Mouse (Mus musculus) urinary bladder, postnatal 4 days (tissue): ENCODE measurements around the gene Spink4.
"Not testable (repeated sequence)": the region's sequence is repeated elsewhere in the genome, so short reads cannot be mapped to it uniquely, and the experiment has no call there.

Source experiments
- DNase-seq, 2 experiments: peaks; one replicate each; pipeline ENCODE4 v3.0.0; 2021 to 2022; ENCODE audit warnings: low spot score in 2 of 2

Gene Spink4

DNA sequence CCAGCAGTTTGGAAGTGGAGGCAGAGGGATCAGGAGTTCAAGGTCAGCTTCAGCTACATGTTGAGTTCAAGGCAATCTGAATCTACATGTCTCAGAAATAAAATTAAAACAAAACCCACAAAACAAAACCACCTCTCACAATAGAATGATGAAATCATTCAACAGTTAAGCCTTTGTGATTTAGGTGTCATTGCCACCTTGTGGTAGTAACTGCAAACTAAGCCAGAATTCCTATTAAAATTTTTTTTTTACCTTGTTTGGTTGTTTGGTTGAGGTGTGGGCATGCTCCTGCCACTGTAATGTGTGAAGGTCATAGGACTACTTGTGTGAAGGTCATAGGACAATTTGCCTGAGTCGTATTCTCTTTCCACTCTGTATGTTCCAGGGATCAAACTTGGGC lies 13.6 kb upstream of the Spink4 start:
- no peak for DNase-seq

DNA sequence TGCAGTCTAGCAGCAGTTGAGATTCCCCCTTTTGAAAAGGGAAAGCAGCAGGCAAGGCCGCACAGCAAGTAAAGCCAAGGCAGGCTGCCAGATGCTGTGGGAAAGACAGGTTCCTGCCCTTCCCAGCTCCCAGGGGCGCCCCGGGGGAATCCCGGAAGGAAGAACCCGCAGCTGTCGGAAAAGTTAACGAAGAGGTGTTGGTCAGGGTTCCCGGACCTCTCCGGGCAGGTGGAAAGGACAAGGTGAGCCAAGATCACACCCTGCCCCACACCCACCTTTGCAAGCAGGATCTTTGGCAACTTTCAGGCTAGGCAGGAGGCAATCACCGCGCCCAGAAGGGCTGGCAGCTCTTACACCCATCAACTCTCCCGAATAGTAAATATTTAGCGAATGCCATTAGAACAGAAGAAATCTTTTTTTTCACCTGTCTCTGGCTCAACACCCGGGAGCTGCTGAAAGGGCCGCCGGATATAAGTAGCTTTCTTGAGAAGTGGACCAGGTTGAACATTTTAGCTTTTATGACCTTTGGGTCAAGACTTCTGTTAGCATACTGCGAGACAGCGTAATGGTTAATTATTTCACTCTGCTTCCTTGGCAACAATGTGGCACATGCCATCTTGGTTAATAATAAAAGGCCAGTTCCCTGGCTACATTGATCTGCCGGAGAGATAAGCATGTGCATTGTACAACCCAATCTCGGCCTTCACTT lies 11.4 kb upstream of the Spink4 start:
- DNase-seq: peak in 1 of 2 experiments; percentile 37

GRCm38 (mm10) chr4:40914287-40914867 lies 5.5 kb upstream of the Spink4 start:
- DNase-seq: no peak

DNA sequence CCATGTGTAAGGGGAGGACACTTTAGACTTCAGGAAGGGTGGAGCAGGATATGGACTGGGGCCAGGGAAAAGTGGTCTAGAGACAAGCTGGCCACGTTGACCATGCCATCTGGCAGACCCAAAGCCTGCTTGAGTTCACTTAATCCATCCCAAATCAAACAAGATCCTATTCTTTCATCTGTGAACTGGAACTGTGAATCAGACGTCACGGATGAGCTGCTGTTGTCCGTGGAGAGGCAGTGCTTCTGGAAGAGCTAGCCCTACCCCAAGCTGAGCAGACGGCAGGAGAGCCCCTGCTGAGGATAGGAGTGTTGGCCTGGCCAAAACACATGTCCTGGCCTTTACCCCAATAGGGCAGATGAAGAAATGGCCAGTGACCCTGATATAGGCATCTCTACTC lies 3.9 kb upstream of the Spink4 start:
- DNase-seq: no peak

- no peak for DNase-seq
Measured at GRCm38 (mm10) chr4:40916592-40917155, 3.2 kb upstream of the Spink4 start.

DNA sequence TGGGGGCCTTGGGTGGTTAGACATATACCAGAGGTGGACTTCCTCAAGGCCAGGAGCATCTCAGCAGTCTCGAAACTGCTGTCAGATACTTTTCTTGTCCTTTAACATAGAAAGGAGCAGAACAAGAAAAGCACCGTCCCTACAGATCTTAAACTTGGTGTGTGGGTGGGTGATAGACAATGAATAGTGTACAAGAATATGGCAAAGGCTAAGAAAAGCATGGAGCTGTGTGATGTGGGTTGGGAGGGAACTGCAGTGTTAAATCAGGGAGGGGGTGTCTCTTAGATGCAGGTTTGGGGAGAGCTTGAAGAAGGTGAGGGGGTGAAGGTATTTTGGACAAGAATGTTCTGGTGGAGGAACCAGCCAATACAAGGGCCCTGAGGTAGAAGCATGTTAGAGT lies 724 bp downstream of the Spink4 start:
- no peak for DNase-seq

DNA sequence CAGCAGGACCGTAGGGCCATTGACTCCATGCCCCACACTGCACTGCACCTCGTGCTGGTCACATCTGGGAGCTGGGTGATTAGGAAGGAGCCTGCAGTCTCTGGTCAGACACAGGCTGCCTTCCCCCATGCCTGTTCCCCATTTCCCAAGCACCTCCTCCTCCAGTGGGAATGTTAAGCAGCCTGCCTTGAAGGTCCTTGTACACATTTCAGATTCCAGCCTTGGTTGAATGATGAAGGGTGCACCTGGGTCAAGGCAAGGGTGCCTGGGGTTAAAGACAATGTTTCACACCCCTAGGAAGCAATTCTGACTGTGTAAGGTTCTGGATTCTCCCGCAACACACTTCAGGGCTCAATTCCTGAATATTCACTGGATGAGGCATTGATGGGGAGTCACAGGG lies 1.4 kb downstream of the Spink4 start:
- no peak for DNase-seq

GRCm38 (mm10) chr4:40923087-40923651 lies 3.3 kb downstream of the Spink4 start:
- DNase-seq: no peak

DNA sequence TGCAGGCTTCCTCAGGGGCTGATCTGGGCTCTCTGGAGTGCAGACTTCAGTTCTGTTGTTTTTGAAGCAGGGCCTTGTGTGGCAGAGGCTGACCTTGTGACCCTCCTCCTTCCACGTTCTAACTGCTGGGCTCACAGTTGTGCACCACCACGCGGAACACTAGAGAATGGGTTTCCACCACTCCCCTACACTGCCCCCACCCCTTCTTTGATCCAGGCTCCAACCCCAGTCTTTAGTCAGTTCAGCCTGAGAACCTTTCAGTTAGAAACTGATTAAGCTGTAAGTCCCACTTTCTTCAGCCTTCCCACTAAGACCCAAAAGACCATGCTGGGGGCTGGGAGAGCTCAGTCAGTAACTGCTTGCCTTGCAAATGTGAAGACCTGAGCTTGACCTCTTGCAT lies 5.7 kb downstream of the Spink4 start:
- no peak for DNase-seq

- DNase-seq: no peak
Measured at GRCm38 (mm10) chr4:40929046-40929445, 9.2 kb downstream of the Spink4 start.

DNA sequence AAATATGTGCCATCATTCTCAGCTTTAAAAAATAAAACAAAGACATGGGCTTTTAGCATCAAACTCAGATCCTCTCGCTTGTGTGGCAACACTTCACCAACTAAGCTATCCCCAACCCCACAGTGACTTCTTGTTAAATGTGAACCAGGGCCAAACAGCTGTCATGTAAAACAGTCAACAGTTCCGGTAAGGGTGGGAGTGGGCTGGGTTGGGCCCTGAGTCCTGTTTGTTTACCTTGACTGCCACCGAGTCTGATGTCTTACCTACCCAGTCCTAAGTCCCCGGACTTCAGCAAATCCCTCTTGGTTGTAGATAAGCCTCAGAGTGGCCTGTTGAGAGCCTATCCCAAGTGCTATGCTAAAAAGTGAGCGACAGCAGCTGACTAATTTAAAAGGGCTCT lies 13.8 kb downstream of the Spink4 start:
- no peak for DNase-seq

GRCm38 (mm10) chr4:40934369-40934768 lies 14.5 kb downstream of the Spink4 start:
- not testable (repeated sequence) for DNase-seq

GRCm38 (mm10) chr4:40936175-40936839 lies 16.5 kb downstream of the Spink4 start:
- DNase-seq: peak in 1 of 2 experiments; percentile 61

GRCm38 (mm10) chr4:40938793-40939192 lies 18.9 kb downstream of the Spink4 start:
- no peak for DNase-seq

DNA sequence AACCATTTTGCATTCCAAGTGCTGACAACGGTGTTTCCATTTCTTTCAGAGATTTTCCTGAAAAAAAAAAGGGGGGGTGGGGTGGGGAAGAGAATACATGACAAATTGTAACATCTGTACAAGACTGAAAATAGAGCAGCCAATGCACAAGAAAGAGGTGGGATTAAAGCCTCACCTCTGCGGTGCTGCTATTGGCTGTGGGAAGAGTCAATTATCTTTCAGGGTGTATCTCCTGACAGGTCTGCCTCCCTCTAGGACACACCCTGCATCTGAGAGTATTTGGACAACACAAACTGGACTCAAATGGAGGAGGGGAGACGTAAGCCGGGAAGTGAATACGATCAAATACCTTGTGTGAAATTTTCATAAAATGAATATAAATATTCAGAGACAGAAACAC lies 23.8 kb downstream of the Spink4 start:
- no peak for DNase-seq

DNA sequence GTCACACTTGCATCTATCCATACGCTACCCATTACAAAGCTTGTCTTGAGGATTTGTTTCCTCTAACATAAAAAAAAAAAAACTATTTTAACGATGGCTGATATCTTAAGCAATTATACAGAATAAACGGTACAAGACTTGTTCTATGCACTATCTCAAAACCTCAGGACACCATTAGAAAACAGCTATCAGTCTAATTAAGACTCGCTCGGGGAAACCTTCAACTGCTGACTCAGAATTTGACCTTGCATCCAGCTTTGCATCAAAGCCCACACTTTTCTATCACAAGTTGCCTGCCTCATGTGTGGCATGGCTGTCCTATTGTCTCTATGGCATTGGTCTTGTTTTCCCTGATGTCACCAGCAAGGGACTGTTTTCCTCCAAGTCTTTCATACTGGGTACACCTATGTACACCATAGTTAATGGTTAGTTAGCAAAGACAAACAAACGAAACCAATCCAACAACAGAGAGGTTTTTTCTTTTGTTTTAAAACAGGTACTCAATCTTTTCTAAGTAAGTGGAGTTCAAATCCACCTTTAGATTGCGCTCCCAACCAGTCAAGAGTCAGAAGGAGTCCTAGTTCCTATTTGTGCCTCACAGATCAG lies 26.8 kb downstream of the Spink4 start:
- no peak for DNase-seq

DNA sequence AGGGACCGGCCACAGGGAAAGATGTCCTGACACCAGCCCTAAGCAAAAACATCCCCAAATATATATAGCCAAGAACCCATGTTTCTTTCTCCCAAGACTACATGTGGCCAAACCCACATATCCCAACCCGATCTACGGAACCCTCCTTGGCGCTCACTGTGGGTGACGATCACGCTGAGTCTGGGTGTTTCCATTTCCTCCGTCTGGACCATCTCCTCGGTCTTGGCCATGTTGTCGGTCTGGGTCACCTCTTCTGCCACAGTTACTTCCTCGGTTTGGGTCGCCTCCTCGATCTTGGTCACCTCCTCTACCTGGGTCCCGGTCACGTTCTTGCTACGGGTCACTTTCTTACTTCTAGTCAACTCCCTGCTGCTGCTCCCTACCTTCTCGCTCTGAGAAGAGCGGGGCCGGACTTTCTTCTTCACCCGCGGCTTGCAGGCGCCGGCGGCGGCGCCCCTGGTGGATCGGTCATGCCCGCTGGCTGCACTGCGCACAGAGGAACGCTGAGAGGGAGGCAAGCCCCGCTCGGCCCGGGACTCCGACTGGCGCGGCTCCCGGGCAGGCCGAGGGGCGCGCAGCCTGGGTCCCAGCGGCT lies 27.8 kb downstream of the Spink4 start:
- DNase-seq: no peak

DNA sequence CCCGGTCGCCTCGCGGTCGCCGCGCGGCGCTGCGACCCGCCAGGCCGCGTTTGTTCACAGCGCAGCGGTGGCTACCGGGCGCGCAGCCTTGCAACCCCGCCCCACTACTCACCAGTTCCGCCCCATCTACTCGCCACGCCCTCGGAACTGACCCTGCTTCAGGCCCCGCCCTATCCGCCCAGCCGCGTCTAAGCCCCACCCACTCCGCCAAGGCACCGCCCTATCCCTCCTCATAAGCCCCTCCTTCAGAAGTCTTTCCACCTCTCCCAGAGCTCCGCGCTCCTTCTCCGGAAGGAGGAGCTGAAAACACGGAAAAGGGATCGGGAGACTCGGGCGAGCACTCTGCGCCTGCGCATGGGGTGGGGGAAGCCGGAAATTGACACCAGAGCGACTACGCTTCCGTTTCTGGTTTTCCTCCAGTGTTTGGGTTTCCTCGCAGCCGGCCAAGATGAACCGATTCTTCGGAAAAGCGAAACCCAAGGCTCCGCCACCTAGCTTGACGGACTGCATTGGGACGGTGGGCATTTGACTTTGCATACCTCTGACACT lies 28.4 kb downstream of the Spink4 start, which contains the start of the genes Bag1 and Chmp5:
Gene Bag1 (minus strand): TSS at position 135 of the 549 bp plus-strand sequence.
Gene Chmp5 (plus strand): TSS at position 248 of the 549 bp plus-strand sequence.
- DNase-seq: peak; percentile 99

GRCm38 (mm10) chr4:40953521-40953920 lies 33.7 kb downstream of the Spink4 start:
- DNase-seq: no peak

DNA sequence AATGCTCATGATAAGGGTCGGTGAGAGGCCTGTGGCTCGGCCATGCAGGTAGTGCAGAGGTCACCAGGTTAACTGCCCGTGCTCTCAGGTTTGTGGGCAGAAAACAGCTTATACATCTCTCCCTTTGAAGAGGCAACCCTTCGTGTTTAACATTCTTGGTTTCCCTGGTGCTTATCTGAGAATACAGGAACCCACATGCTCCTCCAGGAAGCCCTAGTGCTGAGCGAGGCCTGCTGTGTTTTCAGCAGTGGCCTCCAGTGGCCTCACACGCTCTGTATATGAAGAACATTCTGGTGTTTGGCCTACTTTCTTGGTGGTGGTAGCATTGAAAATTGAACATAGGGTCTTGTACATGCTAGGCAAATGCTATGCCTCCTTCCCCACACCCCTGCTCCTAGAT lies 36.1 kb downstream of the Spink4 start:
- DNase-seq: no peak

- no peak for DNase-seq
Measured at GRCm38 (mm10) chr4:40963536-40963935, 43.7 kb downstream of the Spink4 start.
